Mouse (Mus musculus): ENCODE measurements around the gene Ebi3. TPM values are rescaled to one million over a fixed set of nuclear protein-coding genes. Genes with fewer than 3 reads are reported as not detected.

Ebi3 gene
- total RNA-seq (2021): under 1 TPM; 0.34 to 0.91 TPM
- 1.3 and 4.1 TPM in 2 replicates for polyA plus RNA-seq (2012; rRNA removed)
- long read RNA-seq, partial matches to known transcripts: 0 of 2 reads
- long read RNA-seq, other reads (novel, unspliced or antisense): 0 of 2 reads

GRCm38 (mm10) chr17:55952447-55953027, at the start of gene Ebi3:
Ebi3 (plus strand) TSS chr17:55952640.
- Histone ChIP-seq H3K4me3 (no peak within 1 kb of the TSS), H3K36me3 (ENCODE audit: control insufficient read depth, insufficient read depth, low read length) (no peaks in the 10 kb centered on the region), H3K9ac (ENCODE audit: low read depth, low read length) (no peak within 1 kb of the TSS), H3K27ac (no peak within 1 kb of the TSS), H3K79me2 (replicated peaks; ENCODE audit: control insufficient read depth, insufficient read depth, low read length) (no peaks in the 10 kb centered on the region), H3K4me1 (ENCODE audit: control insufficient read depth, insufficient read depth, low read length) (no peaks in the 10 kb centered on the region; the same call in 1 of the 2 replicates), H3K27me3 (ENCODE audit: control insufficient read depth, insufficient read depth, low read length) (no peaks in the 10 kb centered on the region)
- WGBS: 68% methylated on average over 6 of the region's 6 CpGs
- TF ChIP-seq CTCF (IDR thresholded peaks at IDR 0.05) (no peak), POLR2A (IDR thresholded peaks at IDR 0.05; ENCODE audit: insufficient read depth, low read depth, low read length) (no peak), EP300 (IDR thresholded peaks at IDR 0.05; ENCODE audit: insufficient read depth, low read depth, low read length) (no peak)
- intact Hi-C loops (cut with DNase I): loop anchor here (10.0 kb wide), 1 partner anchor 302 kb away; the partner anchor contains the start of gene Fem1a
- peak; percentile 23 to 47 for DNase-seq

- Histone ChIP-seq H3K79me2 (replicated peaks; ENCODE audit: control insufficient read depth, insufficient read depth, low read length) (no peaks in the 10 kb centered on the region), H3K9ac (ENCODE audit: low read depth, low read length) (no peak overlapping the region), H3K4me3 (no peak overlapping the region), H3K4me1 (ENCODE audit: control insufficient read depth, insufficient read depth, low read length) (no peaks in the 10 kb centered on the region), H3K27me3 (ENCODE audit: control insufficient read depth, insufficient read depth, low read length) (no peaks in the 10 kb centered on the region), H3K36me3 (ENCODE audit: control insufficient read depth, insufficient read depth, low read length) (no peaks in the 10 kb centered on the region; the same call in 1 of the 2 replicates), H3K27ac (no peak overlapping the region)
- DNase-seq: no peak
- WGBS: 68% methylated on average over 2 of the region's 2 CpGs
- intact Hi-C loops (cut with DNase I): no loop called here
- TF ChIP-seq POLR2A (IDR thresholded peaks at IDR 0.05; ENCODE audit: insufficient read depth, low read depth, low read length) (no peak), EP300 (IDR thresholded peaks at IDR 0.05; ENCODE audit: insufficient read depth, low read depth, low read length) (no peak)
Observed at GRCm38 (mm10) chr17:55903087-55903486, 49.4 kb upstream of the Ebi3 start.

GRCm38 (mm10) chr17:55903687-55904086, 48.8 kb upstream of the Ebi3 start:
- no peaks in the 10 kb centered on the region for H3K4me1 ChIP-seq (ENCODE audit: control insufficient read depth, insufficient read depth, low read length)
- H3K79me2 ChIP-seq (replicated peaks; ENCODE audit: control insufficient read depth, insufficient read depth, low read length): no peaks in the 10 kb centered on the region
- no peak overlapping the region for H3K9ac ChIP-seq (ENCODE audit: low read depth, low read length)
- H3K27me3 ChIP-seq (ENCODE audit: control insufficient read depth, insufficient read depth, low read length): no peaks in the 10 kb centered on the region
- no peaks in the 10 kb centered on the region for H3K36me3 ChIP-seq (ENCODE audit: control insufficient read depth, insufficient read depth, low read length)
- WGBS: 85% methylated on average over 1 of the region's 1 CpGs
- H3K4me3 ChIP-seq: no peak overlapping the region
- TF ChIP-seq POLR2A (IDR thresholded peaks at IDR 0.05; ENCODE audit: insufficient read depth, low read depth, low read length) (no peak), EP300 (IDR thresholded peaks at IDR 0.05; ENCODE audit: insufficient read depth, low read depth, low read length) (no peak), CTCF (IDR thresholded peaks at IDR 0.05) (no peak)
- DNase-seq: no peak
- intact Hi-C loops (cut with DNase I): no loop called here
- H3K27ac ChIP-seq: no peak overlapping the region

GRCm38 (mm10) chr17:55904131-55904530, 48.3 kb upstream of the Ebi3 start:
- intact Hi-C loops (cut with DNase I): no loop called here
- H3K27me3 ChIP-seq (ENCODE audit: control insufficient read depth, insufficient read depth, low read length): no peaks in the 10 kb centered on the region
- H3K9ac ChIP-seq (ENCODE audit: low read depth, low read length): no peak overlapping the region
- H3K27ac ChIP-seq: no peak overlapping the region
- TF ChIP-seq POLR2A (IDR thresholded peaks at IDR 0.05; ENCODE audit: insufficient read depth, low read depth, low read length) (no peak), CTCF (IDR thresholded peaks at IDR 0.05) (no peak), EP300 (IDR thresholded peaks at IDR 0.05; ENCODE audit: insufficient read depth, low read depth, low read length) (no peak)
- H3K4me3 ChIP-seq: no peak overlapping the region
- no peaks in the 10 kb centered on the region for H3K79me2 ChIP-seq (replicated peaks; ENCODE audit: control insufficient read depth, insufficient read depth, low read length)
- 70% methylated on average over 6 of the region's 6 CpGs for WGBS
- H3K36me3 ChIP-seq (ENCODE audit: control insufficient read depth, insufficient read depth, low read length): no peaks in the 10 kb centered on the region
- DNase-seq: no peak
- no peaks in the 10 kb centered on the region for H3K4me1 ChIP-seq (ENCODE audit: control insufficient read depth, insufficient read depth, low read length)

- TF ChIP-seq EP300 (IDR thresholded peaks at IDR 0.05; ENCODE audit: insufficient read depth, low read depth, low read length) (no peak), CTCF (IDR thresholded peaks at IDR 0.05) (no peak), POLR2A (IDR thresholded peaks at IDR 0.05; ENCODE audit: insufficient read depth, low read depth, low read length) (no peak)
- H3K4me3 ChIP-seq: no peak overlapping the region
- intact Hi-C loops (cut with DNase I): no loop called here
- no peaks in the 10 kb centered on the region for H3K4me1 ChIP-seq (ENCODE audit: control insufficient read depth, insufficient read depth, low read length)
- no peak overlapping the region for H3K9ac ChIP-seq (ENCODE audit: low read depth, low read length)
- H3K36me3 ChIP-seq (ENCODE audit: control insufficient read depth, insufficient read depth, low read length): no peaks in the 10 kb centered on the region
- H3K27me3 ChIP-seq (ENCODE audit: control insufficient read depth, insufficient read depth, low read length): no peaks in the 10 kb centered on the region
- no peak overlapping the region for H3K27ac ChIP-seq
- H3K79me2 ChIP-seq (replicated peaks; ENCODE audit: control insufficient read depth, insufficient read depth, low read length): no peaks in the 10 kb centered on the region
- no peak for DNase-seq
Observed at GRCm38 (mm10) chr17:55906669-55907068, 45.8 kb upstream of the Ebi3 start.

All from heart, adult 2 months (tissue).